Mouse (Mus musculus) stomach, embryonic 16.5 days (tissue): Measurements from ENCODE around the gene Ankrd52. TPM values are rescaled to one million over a fixed set of nuclear protein-coding genes. Genes with fewer than 3 reads are reported as not detected.

Source experiments
- ATAC-seq: fragments of 200-750 bp; cut with Nextera tagmentation; 2 replicates; pipeline ENCODE4 v1.8.0; 2017; ENCODE audit warnings: moderate number of reproducible peaks, moderate TSS enrichment; ENCODE audit not compliant: insufficient read depth, low FRiP score
- H3K27ac ChIP-seq: fragments of 300-500 bp; sonication (generic); 2 replicates; pipeline ENCODE4 v1.5.1; 2014; ENCODE audit warnings: low read length
- H3K27me3 ChIP-seq: fragments of 300-500 bp; sonication (generic); 2 replicates; pipeline ENCODE4 v1.6.1; 2014; ENCODE audit warnings: low read length, control low read depth, mixed read lengths; ENCODE audit not compliant: control insufficient read depth, insufficient read depth
- H3K36me3 ChIP-seq: fragments of 300-500 bp; sonication (generic); 2 replicates; pipeline ENCODE4 v1.6.1; 2014; ENCODE audit warnings: low read length; ENCODE audit not compliant: control insufficient read depth, insufficient read depth
- H3K4me1 ChIP-seq: fragments of 300-500 bp; sonication (generic); 2 replicates; pipeline ENCODE4 v1.6.1; 2014; ENCODE audit warnings: low read length, control low read depth, mixed read lengths; ENCODE audit not compliant: control insufficient read depth, insufficient read depth
- H3K4me2 ChIP-seq: fragments of 300-500 bp; sonication (generic); 2 replicates; pipeline ENCODE4 v1.6.1; 2014; ENCODE audit warnings: low read depth, low read length, mixed read lengths
- H3K4me3 ChIP-seq: fragments of 300-500 bp; sonication (generic); replicated peaks from 2 replicates; pipeline ENCODE4 v1.5.1; 2014; ENCODE audit warnings: mild to moderate bottlenecking, low read length
- H3K9ac ChIP-seq: fragments of 300-500 bp; sonication (generic); 2 replicates; pipeline ENCODE4 v1.6.1; 2014; ENCODE audit warnings: low read length
- H3K9me3 ChIP-seq: fragments of 300-500 bp; sonication (generic); replicated peaks from 2 replicates; pipeline ENCODE4 v1.6.1; 2016; ENCODE audit warnings: low read length, control low read depth; ENCODE audit not compliant: control insufficient read depth
- WGBS: fragments of 180-500 bp; shearing (Covaris S2); extraction: QIAGEN DNeasy Blood & Tissue Kit; methylation state at CpG from one replicate; pipeline ENCODE4 v1.1.7; 2014; 5-methylcytosine and 5-hydroxymethylcytosine counted together
- polyA plus RNA-seq: library from polyadenylated mRNA; unstranded; fragments of >200 nt; fragmentation: Nextera tagmentation; extraction: Ambion mirVana; gene quantifications from 2 replicates; pipeline ENCODE4 v1.2.1, GENCODE M21; 2015

Ankrd52 gene
- polyA plus RNA-seq, 1 experiment from 2014 or later, result 10.0 TPM

DNA sequence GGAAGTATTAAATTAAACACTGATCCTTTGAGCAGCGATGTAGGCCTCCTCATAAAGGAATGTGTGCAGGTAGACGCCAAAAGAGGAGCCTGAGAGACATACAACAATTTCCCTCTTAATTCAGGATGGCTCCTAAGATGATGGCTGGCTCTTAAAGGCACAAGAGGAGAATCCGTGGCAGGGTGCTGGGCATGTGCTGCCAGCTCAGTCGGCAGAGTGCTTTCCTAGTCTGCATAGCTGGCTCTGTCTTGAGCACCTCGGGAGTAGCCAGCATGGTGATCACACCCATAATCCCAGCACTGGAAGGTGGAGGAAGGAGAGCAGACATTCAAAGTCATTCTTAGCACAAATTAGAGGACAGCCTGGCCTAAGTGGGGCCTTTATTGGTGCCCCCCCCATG lies 59.0 kb downstream of the Ankrd52 start:
- Histone ChIP-seq H3K27ac (no peak overlapping the region), H3K9me3 (no peaks in the 10 kb centered on the region), H3K4me1 (no peaks in the 10 kb centered on the region), H3K9ac (no peak overlapping the region), H3K4me2 (no peak overlapping the region), H3K4me3 (no peak overlapping the region), H3K27me3 (no peaks in the 10 kb centered on the region), H3K36me3 (peaks cover 18% of the 10 kb centered on the region; the same call in 1 of the 2 replicates)
- no peak for ATAC-seq
- WGBS, result 85% methylated on average over 5 of the region's 5 CpGs

DNA sequence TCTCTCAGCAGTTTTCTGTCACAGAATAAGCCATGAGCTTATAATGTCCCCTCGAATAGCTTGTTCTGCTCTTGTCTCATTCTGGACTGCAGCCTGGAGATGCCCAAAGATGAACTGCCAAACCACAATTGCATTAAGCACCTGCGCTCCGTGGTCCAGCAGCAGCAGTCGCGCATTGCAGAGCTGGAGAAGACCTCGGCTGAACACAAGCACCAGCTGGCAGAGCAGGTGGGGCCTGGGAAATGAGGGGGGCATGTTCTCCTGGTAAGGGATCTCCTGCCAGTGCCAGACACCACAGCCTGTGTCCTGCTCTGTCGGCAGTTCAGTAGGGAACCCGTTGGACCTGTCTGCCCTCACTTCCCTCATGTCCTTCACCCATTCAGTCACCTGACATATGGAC lies 59.5 kb downstream of the Ankrd52 start:
- Histone ChIP-seq H3K27ac (no peak overlapping the region), H3K4me2 (no peak overlapping the region), H3K9me3 (no peaks in the 10 kb centered on the region), H3K4me3 (no peak overlapping the region), H3K4me1 (no peaks in the 10 kb centered on the region), H3K9ac (no peak overlapping the region), H3K27me3 (no peaks in the 10 kb centered on the region), H3K36me3 (peaks cover 19% of the 10 kb centered on the region; the same call in 1 of the 2 replicates)
- WGBS, result 85% methylated on average over 8 of the region's 8 CpGs
- no peak for ATAC-seq

DNA sequence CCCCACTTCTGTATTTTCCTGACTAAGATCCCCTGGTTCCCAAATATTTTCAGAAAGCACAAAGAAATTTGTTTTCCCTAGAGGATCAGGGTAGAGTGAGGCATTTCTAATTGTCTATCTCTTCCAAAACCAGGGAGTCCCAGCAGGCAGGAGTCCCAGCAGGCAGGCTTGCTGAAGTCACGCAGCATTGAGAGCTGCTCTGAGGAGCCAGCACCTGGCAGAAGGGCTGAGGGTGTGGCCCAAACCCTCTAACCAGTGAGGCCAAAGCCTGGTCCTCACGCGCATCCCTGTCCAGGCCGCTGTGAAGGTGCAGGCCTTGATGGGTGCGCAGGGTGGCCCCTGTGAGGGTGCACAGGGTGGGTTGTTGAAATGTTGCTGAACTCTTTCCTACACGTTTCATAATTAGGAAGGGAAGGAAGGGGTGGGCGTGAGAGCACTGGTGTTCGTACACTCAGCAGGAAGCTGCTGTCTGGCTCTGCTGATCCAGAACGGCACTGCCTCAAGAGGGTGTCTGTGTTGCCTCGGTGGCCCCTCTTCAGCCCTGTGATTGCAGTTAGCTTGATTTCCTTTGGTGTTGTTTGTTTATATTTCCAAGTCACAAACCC lies 61.9 kb downstream of the Ankrd52 start:
- peaks cover 15% of the 10 kb centered on the region; the same call in 1 of the 2 replicates for H3K36me3 ChIP-seq
- H3K4me1 ChIP-seq, result no peaks in the 10 kb centered on the region
- H3K9me3 ChIP-seq, result no peaks in the 10 kb centered on the region
- H3K4me2 ChIP-seq, result no peak overlapping the region
- no peak overlapping the region for H3K9ac ChIP-seq
- H3K4me3 ChIP-seq, result no peak overlapping the region
- no peak overlapping the region for H3K27ac ChIP-seq
- H3K27me3 ChIP-seq, result no peaks in the 10 kb centered on the region
- no peak for ATAC-seq
- WGBS, result 70% methylated on average over 10 of the region's 10 CpGs

DNA sequence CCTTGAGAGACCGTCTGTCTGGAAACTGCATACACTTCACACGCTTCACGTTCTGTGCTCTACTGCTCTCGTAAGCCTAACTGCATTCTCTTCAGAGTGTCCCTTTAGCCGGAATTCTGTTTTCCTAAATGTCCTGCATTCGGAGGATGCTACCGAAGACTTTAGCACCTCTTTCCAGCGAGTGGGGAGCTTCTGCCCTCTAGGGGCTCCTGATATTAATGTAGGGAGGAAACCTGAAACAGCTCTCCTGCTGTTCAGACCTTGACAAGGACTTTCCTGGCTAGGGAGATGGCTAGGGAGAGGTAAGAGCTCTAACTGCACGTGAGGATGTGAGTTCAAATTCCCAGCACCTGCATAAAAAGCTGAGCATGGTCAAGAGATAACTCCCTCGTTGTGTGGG lies 63.5 kb downstream of the Ankrd52 start:
- no peak overlapping the region for H3K4me2 ChIP-seq
- no peaks in the 10 kb centered on the region for H3K4me1 ChIP-seq
- no peaks in the 10 kb centered on the region for H3K27me3 ChIP-seq
- H3K4me3 ChIP-seq, result no peak overlapping the region
- ATAC-seq, result no peak
- peaks cover 15% of the 10 kb centered on the region; the same call in 1 of the 2 replicates for H3K36me3 ChIP-seq
- no peak overlapping the region for H3K27ac ChIP-seq
- H3K9me3 ChIP-seq, result no peaks in the 10 kb centered on the region
- 51% methylated on average over 10 of the region's 10 CpGs for WGBS
- H3K9ac ChIP-seq, result no peak overlapping the region

DNA sequence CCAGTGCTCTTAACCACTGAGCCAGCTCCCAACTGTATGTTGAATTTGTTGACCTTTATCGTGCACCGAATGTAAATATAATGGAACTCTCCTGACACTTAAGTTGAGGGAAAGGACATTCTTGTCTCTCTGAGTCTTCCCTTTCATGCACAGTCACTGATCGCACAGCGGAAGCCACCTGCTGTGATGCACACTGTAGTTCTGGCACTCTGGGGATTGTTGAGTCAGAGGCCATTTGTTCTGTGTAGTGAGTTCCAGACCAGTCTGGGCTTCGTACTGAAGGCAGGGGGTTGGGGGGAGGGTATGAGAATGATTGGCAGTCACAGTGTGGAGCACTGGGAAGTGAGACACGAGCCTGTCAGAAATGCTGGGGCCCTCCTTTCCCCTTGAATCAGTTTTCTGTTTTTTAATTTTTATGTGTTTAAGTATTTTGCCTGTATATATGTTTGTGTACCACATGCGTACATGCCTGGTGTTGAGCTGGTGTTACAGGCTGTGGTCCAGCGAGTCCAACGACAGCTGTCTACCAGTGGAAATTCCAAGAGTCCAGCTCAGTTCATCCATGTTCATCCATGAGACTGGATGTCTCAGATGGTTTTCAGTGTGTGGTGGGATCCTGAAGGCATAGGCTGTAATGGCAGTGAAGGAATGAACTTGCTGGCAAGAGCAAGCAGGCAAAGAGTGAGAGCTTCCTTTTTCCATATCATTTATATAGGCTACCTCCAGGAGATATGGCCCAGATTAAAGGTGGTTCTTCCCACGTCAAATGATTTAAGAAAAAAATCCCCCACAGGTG lies 64.6 kb downstream of the Ankrd52 start:
- 93% methylated on average over 10 of the region's 10 CpGs for WGBS
- no peak overlapping the region for H3K4me3 ChIP-seq
- H3K9me3 ChIP-seq, result no peaks in the 10 kb centered on the region
- H3K9ac ChIP-seq, result no peak overlapping the region
- no peaks in the 10 kb centered on the region for H3K4me1 ChIP-seq
- peaks cover 11% of the 10 kb centered on the region; the same call in 1 of the 2 replicates for H3K36me3 ChIP-seq
- H3K27ac ChIP-seq, result no peak overlapping the region
- ATAC-seq, result no peak
- no peaks in the 10 kb centered on the region for H3K27me3 ChIP-seq
- no peak overlapping the region for H3K4me2 ChIP-seq

DNA sequence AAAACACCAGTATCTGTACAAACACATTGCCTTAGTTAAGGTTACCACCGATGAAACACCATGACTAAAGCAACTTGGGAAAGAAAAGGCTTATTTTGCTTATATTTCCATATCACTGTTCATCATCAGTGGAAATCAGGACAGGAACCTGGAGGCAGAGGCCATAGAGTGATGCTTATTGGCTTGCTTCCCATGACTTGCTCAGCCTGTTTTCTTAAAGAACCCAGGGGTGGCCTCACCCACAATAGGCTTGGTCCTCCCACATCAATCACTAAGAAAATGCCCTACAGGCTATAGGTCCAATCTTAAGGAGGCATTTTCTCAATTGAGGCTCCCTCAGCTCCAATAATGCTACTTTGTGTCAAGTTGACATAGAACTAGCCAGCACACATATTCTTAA lies 65.8 kb downstream of the Ankrd52 start:
- Histone ChIP-seq H3K9me3 (no peaks in the 10 kb centered on the region), H3K27ac (no peak overlapping the region), H3K4me1 (no peaks in the 10 kb centered on the region), H3K4me3 (no peak overlapping the region), H3K27me3 (no peaks in the 10 kb centered on the region), H3K36me3 (peaks cover 6% of the 10 kb centered on the region; the same call in 1 of the 2 replicates), H3K4me2 (no peak overlapping the region), H3K9ac (no peak overlapping the region)
- WGBS, result 91% methylated on average over 1 of the region's 1 CpGs
- no peak for ATAC-seq

DNA sequence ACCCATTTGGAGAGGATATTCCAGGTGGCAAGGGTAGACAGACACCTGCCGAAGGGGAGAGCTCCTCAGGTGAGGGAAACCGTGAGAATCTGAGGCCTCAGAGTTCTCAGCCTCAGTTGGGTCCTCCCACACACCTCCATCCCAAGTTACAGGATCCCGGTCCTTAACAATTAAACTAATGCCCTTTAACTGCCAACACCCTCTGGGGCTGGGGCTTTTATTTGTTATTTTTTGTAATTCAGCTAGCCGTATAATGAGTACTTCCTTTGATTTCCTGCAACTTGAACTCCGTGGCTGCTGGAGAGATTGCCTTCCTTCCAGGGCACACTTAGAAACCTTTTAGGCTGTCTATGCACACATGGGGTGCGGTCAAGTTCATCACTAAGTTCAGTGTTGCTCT lies 67.4 kb downstream of the Ankrd52 start:
- WGBS, result 70% methylated on average over 6 of the region's 6 CpGs
- Histone ChIP-seq H3K4me2 (no peak overlapping the region), H3K36me3 (peaks cover 6% of the 10 kb centered on the region; the same call in 1 of the 2 replicates), H3K4me3 (no peak overlapping the region), H3K9ac (no peak overlapping the region), H3K27ac (no peak overlapping the region), H3K27me3 (no peaks in the 10 kb centered on the region), H3K4me1 (no peaks in the 10 kb centered on the region), H3K9me3 (no peaks in the 10 kb centered on the region)
- no peak for ATAC-seq

DNA sequence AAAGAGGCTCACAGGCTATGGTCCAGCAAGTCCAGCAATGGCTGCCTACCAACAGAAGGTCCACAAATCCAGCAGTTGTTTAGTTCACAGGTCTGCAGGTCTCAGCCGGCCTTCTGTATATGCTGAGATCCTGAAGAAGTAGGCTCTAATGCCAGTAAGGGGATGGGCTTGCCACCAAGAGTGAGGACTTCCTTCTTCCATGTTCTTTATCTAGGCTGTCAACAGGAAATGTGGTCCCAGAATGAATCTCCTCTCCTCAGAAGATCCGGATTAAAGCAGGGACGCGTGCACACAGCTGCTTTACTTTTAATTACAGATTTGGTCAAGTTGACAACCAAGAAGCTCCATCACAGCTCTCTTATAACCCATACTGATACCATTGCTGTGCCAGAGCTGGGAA lies 68.5 kb downstream of the Ankrd52 start:
- no peak for ATAC-seq
- Histone ChIP-seq H3K27me3 (no peaks in the 10 kb centered on the region), H3K9me3 (no peaks in the 10 kb centered on the region), H3K9ac (no peak overlapping the region), H3K4me1 (no peaks in the 10 kb centered on the region), H3K4me2 (no peak overlapping the region), H3K36me3 (peaks cover 5% of the 10 kb centered on the region; the same call in 1 of the 2 replicates), H3K27ac (no peak overlapping the region), H3K4me3 (no peak overlapping the region)
- WGBS, result 77% methylated on average over 4 of the region's 4 CpGs

DNA sequence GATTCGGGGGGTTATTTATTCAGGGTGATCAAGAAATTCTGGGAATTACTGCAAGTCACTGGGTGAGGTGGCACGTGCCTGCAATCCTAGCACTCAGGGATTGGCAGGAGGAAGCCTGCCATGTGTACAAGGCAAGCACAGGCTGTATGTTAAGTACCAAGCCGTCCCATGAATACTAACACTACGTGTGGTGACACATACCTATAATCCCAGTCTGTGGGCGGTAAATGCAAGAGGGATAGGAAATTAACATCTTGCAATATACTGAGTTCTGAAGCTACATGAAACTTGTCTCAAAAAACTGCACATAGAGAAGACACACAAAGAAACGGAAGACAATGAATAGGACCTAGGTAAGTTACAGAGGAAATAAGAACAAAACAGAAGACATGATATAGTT lies 74.1 kb downstream of the Ankrd52 start:
- H3K36me3 ChIP-seq, result no peaks in the 10 kb centered on the region
- 74% methylated on average over 6 of the region's 6 CpGs for WGBS
- ATAC-seq, result no peak
- no peaks in the 10 kb centered on the region for H3K4me1 ChIP-seq
- H3K9ac ChIP-seq, result no peak overlapping the region
- no peak overlapping the region for H3K4me2 ChIP-seq
- no peak overlapping the region for H3K4me3 ChIP-seq
- H3K9me3 ChIP-seq, result no peaks in the 10 kb centered on the region
- no peak overlapping the region for H3K27ac ChIP-seq
- H3K27me3 ChIP-seq, result no peaks in the 10 kb centered on the region
